Mouse (Mus musculus): ENCODE measurements around the gene 1700067P10Rik. TPM values are rescaled to one million over a fixed set of nuclear protein-coding genes. Genes with fewer than 3 reads are reported as not detected.

Gene 1700067P10Rik
- not detected for total RNA-seq (2022)

DNA sequence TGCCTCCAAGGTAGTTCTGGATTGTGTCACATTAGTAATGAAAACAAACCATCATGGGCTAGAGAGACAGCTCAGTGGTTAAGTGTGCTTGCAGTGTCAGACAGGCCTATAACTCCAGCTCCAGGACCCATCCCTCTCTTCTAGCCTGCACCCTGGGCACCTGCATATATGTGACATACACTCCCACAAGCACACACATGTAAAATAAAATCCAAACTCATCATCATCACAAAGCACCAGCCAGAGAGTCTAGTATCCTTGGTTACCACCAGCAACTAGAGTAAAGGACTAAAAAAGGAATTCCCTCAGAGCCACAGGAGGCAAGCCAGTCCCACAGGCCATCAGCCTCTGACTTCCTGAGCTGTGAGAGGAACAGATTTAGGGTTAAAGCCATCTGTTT, at the start of gene 1700067P10Rik:
Gene 1700067P10Rik, plus strand, starts transcription at position 301 of the 400 bp plus-strand sequence.
- no peak for DNase-seq (ENCODE audit: low spot score in 2 of 2)

DNA sequence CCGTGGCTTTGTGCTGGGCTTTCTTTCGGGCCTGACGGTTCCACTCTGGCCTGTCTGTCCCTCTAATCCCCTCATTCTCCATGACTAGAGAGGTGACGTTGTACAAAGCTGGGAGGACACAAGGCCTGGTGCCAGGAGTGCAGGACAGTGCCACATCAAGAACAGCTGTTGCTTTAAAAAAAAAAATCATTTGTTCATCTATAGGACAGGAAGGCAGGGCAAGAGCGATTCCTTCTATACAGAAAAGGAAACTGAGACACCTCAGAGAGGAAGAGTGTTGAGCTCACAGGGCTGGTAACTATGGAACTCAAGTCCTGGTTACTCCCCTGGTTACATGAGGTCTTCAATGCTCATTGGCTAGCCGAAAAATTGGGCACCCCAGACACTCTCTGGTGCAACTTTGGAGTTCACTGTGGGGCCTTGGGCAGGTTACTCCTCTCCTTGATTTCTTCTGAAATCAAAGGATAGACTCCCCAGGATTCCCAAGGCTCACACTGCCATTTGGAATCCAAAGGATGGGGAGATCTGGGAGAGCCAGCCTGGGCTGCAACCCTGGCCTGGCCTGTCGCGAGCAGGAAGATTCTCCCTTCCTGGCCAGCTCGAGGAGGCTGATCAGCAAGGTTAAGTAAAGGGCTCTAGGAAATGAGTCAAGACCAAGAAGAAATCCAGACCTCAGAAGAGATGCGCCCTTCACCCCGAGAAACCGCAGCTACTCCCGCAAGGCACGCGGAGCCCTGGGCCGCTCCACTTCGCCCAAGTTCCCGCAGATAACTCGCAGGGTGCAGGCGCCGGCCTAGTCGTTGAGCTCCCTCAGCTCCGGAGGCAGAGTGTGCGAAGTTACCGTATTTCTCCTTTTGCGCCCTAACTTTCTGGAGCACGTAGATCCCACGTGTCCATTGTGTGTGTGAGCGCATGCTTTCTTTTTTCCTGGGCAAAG, 47.5 kb upstream of the 1700067P10Rik start:
- DNase-seq (ENCODE audit: low spot score in 2 of 2) = peak; percentile 15 to 30

DNA sequence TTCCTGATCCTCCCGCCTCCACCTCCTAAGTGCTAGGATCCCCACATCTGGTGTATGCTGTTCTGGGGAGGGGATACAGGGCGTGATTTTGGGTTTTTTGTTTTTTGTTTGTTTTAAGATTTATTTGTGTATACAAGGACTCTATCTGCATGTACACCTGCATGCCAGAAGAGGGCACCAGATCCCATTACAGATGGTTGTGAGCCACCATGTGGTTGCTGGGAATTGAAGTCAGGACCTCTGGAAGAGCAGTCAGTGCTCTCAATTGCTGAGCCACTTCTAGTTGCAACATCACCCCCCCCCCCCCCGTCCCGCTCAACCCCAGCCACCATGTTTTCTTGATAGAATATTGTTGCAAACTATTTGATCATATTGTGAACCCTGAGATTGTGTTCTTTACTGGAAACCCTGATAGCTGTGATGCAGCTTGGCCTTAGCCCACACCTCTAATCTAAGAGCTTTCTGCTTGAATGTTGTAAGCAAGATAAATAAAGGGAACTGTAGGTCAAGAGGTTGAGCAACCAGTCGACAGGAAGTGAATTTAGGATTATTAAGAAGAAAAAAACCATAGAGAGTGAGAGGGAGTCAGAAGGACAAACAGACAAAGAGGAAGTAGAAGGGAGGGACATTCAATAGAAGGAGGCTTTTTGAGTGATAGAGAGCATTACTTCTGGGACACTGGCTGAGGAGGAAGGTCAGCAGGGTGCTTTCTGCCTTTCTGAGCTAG, 45.8 kb upstream of the 1700067P10Rik start:
- DNase-seq (ENCODE audit: low spot score in 2 of 2) = no peak

DNA sequence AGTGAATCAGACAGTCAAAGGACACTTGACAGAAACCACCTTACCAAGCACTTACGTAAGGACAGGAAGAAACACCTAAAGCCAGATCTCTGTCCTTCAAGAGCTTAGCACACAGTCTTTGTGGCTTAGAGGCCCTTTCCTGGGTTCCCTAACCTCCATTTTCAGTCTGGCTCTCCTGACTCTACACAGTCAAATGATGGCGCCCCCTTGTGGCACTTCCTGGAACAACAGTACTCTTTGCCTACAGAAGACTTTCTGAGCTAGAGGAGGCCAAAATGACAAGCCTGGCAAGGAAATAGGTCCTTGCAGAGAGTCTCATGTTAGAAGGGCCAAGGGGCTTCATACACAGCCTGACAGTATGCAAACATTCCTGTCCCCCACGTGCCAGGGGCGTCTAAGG, 43.5 kb upstream of the 1700067P10Rik start:
- peak; percentile 29 to 64 for DNase-seq (ENCODE audit: low spot score in 2 of 2)

DNA sequence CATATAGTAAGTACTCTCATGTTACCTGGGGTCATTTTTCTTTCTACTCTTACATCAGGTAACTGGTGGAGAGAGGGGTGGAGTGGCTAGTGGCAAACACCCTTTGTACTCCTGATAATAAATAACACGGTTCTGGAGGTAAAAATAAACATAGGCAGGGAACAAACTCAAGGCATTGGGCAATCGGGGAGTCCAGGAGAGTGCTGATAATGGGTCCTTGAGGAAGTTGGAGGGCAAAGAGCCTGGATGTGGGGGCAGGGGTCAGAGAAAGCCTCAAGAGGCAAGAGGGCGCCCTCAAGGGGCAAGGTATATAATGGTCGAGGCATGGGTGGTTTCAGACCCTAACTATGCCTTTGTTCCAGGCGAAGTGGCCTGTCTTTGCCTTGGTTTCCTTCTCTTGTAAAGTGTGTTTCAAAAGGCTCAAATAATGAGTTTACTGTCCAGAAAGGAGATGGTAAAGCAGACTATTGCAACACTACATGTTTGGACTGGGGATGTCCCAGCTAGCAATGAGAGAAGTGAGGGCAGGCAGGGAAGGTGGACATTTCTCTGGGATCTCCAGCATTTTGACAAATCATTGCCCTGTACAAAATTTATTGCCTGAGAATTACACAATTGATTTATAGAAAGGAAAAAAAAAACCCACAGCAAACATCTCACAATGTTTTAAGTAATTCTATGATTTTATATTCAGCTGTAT, 37.3 kb upstream of the 1700067P10Rik start:
- no peak for DNase-seq (ENCODE audit: low spot score in 2 of 2)

DNA sequence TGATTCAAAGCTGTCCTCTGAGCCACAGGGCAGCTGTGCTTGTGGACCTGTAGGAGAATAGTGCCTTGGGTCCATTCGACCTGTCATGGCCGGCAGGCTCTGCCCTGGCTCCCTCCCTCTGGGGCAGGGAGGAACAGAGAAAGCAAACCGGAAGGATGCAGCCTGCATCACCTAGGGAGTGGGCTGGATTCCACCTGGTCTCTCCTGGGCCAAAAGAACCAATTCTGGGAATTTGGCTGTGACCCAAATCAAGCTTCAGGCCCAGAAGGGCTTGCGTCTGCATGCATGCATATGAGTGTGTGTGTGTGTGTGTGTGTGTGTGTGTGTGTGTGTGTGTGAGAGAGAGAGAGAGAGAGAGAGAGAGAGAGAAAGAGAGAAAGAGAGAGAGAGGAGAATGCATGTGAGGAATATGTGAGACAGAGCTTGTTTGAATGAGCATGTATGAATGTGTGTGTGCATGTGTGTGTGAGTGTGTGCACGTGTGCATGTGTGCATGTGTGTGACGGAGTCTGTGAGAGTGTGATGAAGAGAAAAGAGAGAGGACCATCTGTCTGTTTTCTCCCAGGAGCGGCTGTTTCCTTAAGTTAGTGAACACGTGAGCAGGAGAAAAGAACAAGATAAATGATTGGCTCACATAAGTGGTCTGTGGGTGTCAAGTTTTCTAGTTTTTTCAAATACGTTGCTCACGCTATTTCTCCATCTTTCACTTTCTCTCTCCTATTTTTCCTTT, 36.6 kb upstream of the 1700067P10Rik start:
- DNase-seq (ENCODE audit: low spot score in 2 of 2) = no peak

DNA sequence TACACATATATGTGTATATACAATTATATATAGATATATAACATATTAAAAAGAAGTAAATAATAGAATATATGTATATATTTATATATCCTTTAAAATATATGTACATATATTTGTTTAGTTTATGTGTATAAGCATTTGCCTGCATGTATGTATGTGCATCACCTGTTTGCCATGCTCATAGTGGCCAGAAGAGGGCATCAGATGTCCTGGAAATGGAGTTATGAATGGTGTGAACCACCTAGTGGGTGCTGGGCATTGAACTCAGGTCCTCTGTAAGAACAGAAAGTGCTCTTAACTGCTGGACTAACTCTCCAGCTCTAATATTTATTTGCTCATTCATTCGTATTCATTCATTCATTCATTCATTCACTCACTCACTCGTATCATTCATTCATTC, 35.5 kb upstream of the 1700067P10Rik start:
- no peak for DNase-seq (ENCODE audit: low spot score in 2 of 2)

DNA sequence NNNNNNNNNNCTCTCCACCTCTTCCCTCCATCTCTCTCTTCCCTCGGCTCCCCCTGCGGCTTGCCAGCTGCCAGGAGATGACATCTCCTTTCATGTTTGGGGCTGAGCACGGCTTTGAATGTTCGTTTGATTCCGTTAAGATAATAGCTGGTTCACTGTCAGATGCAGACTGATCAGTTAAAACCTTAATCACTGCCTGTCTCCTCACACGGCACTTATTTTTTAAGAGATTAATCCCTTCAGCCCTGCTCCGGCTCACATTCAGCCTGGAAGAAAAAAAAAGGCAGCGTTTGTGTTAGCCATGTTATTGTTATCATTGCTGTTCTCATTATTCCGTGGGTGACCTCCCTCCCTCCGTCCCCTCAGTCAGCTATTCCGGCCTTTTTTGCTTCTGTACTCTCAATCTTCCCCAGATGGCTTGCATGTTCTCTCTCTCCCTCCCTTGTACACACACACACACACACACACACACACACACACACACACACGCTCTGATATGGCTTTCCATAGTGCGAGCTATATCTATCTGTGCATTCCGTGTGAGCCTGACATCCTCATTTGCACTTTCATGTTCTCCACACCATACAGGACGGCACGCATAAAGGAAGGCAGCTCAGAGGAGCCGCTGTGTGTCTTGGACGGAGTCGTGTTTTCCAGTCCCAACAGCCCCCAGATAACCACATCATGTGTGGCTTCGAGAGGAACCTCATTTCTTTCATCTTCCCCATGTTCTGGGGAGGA, 33.9 kb upstream of the 1700067P10Rik start:
- no peak for DNase-seq (ENCODE audit: low spot score in 2 of 2)

DNA sequence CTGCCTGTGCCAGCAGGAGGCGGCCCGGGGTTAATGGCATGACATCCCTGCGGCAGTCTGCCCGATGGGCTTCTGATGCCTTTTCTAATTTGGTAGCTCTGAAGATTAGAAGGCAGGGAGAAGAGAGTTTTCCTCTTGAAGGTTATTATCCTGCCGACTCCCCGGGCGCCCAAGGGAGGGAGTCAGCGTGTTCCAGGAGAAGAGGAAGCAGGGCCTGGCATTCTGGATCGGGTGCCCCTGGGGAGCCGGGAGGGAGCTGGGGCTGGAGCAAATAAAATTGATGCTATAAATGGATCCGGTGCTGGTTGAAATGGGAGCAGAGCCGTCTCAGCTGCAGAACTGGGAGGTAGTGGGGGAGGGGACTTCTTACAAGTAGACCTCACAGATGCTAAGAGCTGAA, 31.7 kb upstream of the 1700067P10Rik start:
- DNase-seq (ENCODE audit: low spot score in 2 of 2) = no peak

DNA sequence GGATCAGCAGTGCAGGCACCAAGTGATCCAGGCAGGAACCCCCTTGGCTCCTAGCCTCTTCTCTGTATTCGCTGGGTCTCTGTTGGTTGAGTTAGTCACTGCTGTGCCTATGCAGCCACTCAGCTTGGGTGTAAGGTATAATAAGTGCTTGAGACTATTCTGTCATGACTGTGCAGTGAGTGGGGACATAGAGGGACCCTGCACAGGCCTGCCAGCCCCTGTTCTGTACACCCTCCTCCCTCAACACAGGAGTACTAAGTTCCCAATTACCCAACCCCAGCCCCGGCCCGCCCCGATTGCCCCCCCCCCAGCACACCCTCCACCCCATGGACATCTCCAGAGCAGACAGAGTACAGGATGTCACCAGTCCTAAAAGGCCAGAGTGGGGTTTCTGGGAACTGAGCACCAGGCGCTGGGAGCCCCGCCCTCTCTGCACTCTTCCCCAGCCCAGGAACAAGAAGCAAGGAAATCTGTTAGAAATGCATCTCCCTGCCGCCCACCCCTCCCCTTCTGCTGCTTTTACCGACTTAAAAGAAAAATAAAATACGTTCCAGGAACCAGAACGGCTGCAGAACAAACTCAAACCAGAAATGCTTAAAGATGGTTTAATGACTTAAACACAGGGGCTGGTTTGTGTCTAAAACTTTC, 24.8 kb upstream of the 1700067P10Rik start:
- DNase-seq (ENCODE audit: low spot score in 2 of 2) = no peak

DNA sequence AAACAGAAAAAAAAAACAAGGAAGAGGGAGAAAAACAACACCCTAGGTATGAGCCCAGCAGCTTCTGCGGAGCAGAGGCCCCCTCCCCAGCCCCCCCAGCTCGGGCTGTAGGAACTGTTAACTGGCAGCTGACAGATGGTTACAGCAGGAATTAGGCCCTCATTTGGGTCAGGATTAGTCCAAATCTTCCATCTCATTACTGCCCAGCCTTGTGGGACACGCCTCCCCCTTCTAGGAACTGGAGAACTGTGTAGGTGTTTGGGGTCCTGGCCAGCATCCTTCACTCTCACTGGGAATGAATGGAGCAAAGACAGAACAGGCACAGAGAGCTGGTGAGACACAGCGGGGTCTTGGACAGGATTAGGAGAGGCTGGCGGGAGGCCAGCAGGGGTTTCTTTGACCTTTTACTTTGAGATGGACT, 24.0 kb upstream of the 1700067P10Rik start:
- no peak for DNase-seq (ENCODE audit: low spot score in 2 of 2)

DNA sequence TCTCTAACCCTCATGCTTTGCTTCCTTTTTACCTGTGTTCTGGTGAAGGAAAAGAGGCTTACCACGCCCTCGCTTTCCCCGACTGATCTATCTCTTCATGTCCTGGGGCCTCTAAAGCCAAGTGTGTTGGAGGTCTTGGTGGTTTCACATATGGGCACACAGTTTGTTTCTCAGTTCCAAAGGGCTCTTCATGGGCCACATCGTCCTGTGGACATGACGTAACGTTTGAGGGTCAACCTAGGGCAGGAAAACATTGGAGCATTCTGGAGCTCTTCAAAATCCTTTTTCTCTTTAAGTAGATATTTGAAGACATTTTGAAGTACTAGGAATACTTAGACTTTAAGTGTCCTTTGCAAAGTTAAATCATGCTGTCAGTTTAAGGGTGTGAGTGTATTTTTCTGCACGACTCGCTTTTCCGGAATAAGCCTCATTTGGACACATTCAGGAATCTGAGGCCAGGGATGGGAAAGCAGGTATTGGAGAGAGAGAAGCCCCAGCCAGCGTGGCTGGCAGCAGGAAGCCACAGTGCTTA, 22.0 kb upstream of the 1700067P10Rik start:
- no peak for DNase-seq (ENCODE audit: low spot score in 2 of 2)

DNA sequence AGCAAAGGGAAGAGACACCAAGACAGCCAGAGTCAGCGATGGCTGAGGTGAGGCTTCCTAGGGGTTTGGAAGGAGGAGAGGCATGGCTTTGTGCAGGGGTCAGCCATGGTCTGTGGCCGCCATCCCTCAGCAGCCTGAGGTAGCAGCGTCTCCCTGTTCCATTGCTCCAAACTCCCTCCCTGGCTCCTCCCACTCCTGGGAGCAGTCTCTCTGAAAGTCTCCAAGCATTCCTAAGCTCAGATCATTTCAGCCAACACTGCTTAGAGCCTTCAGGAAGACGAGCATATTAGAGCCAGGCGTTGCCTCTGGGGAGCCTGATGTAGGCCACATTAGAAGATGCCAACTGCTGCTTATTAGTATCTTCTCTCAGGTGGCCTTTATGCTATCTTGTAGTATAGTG, 21.4 kb upstream of the 1700067P10Rik start:
- no peak for DNase-seq (ENCODE audit: low spot score in 2 of 2)

DNA sequence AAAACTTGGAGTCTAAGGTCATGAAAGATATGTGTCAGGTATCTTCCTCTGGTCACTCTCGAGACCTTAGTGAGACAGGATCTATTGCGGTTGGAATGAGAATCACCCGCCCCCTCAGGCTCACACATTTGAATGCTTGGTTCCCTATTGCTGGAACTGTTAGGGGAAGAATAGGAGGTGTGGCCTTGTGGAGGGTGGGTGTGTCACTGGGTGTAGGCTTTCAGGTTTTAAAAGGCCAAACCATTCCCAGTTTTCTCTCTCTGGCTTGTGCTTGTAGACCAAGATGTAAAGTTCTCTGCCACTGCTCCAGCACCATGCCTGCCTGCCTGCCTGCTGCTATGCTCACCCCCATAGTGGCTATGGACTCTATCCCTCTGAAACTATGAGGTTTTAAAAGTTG, 8.5 kb upstream of the 1700067P10Rik start:
- no peak for DNase-seq (ENCODE audit: low spot score in 2 of 2)

DNA sequence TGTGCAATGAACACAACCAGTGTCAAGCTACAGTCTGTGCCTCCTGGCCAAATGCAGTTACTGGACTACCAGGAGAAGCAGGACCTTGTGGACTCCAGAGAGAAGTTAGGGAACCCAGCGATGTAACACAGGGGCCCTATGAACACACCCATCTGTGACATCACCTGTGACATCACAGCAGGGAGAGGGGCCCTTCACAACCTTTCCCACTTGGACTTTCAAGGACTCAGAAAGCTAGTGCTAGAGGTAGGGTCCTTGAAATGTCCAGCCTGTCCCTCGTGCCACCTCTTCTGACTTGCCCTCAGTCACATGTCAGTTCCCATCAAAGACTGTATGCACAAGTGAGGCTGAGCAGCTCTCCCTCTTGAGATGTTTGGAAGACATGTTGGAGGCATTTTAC, 327 bp downstream of the 1700067P10Rik start:
- DNase-seq (ENCODE audit: low spot score in 2 of 2) = no peak

DNA sequence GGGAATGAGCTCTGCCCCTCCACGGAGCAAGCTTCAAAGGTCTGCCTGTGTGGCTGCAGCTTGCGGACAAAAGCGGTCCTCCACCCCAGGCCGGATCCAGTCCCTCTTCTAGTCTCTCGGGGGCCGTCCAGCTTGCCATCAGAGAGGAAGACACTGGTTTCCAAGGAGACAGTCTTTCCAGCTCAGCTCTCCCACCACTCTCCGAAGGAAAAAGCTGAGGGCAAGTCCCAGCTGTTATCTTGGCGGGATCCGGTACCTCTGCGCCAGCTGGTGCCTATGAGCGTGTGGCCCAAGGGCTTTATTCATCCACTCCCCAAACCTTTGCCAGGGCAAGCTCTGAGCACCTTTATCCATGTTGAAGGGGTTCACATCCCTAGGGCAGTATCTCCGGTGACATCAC, 1.2 kb downstream of the 1700067P10Rik start:
- no peak for DNase-seq (ENCODE audit: low spot score in 2 of 2)

DNA sequence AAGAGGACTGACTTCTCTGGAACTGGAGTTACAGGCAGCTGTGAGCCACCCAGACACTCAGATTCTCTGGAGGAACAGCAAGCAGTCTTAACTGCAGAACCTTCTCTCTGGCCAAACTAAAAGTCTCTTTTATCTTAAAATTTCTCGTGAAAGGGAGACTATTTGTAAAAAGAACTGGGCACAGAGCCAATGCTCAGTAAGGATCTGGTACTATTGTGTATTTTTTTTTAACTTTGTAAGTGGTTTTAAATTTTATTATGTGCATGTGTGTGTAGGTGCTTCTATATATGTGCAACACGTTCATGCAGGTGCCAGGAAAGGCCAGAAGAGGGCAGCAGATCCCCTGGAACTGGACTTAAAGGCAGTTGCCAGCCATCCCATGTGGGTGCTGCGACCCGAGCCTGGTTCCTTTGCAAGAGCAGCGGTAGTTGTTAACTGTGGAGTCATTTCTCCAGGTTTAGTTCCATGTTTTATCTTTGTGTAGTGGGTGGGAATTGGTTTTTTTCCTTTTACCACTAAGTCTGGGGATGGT, 4.2 kb downstream of the 1700067P10Rik start:
- no peak for DNase-seq (ENCODE audit: low spot score in 2 of 2)

DNA sequence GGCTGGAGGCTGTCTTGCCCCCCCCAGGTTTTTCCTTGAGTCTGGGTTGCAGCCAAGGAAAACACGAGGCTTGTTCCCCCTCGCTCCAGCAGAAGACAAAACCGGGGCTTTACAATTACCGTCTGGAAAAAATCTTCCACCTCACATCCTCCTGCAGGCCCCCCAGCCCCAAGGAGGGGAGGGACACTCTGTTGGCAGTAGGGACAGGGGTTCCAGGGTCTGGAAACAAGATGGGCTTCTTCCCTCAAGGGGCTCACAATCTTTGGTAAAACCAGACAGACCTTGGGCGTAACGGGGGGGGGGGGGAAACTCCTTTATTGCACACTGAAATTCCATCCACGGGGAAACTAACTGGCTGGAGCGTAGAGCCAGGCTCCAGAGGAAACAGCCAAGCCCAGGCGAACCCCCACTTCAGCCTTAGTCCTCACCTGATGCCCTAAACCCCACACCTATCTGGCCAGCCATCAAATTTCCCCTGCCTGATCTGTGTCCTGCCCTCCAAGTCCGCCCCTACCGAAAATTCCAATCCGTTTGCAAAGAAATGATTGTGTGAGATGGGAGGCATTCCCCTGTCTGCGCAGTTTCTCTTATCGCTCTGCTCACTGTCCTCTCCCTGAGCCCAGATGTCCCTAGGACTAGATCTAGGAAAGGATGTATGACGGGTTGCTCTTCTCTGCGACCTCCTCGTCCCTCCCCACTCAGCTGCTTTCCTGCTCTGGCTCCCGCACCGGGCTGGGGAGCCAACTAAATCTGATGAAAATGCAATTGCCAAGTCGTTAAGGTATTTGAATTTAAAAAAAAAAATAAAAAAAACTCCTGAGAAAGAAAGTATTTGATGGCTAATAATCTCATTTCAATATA, 5.9 kb downstream of the 1700067P10Rik start:
- no peak for DNase-seq (ENCODE audit: low spot score in 2 of 2)

DNA sequence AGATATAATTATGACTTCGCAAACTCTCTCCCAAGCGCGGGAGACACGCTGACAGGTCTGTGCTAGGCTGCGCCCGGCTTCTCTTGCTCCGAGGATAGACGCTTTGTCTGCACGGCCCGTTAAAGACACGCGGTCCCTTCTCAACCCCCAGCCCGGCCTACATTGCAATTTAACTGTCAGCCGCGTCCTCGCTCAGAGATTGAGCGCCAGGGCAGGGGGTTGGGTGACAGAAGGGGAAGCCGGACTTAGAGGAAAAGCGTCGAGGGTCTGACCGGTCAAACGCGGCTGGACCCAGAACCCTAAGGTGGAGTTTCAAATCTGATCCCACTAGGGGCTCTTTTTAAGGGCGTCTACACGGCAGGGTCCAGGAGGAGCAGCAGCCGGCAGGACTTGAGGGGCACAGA, 6.6 kb downstream of the 1700067P10Rik start:
- no peak for DNase-seq (ENCODE audit: low spot score in 2 of 2)

All from layer of hippocampus, adult 8-10 months (tissue).